Mouse (Mus musculus) kidney, adult 2 months (tissue): ENCODE measurements around the gene Gja8.

Source experiments
- CTCF ChIP-seq: fragments of 200-500 bp; conservative IDR thresholded peaks from 2 replicates; pipeline ENCODE4 v1.5.1; 2011; ENCODE audit warnings: low read depth, mild to moderate bottlenecking, control low read depth, low read length, moderate library complexity, mixed read lengths; ENCODE audit not compliant: insufficient read depth, insufficient read length
- POLR2A ChIP-seq: fragments of 200-500 bp; IDR thresholded peaks from one replicate; pipeline ENCODE4 v1.6.1; 2011; ENCODE audit warnings: low read depth, low read length, control low read depth

GRCm38 (mm10) chr3:96879536-96879935 lies 46.3 kb downstream of the Gja8 start:
- TF ChIP-seq CTCF (no peak), POLR2A (no peak)
